Mouse (Mus musculus) intestine, embryonic 16.5 days (tissue): ENCODE measurements around the gene Pip4k2a. TPM values are rescaled to one million over a fixed set of nuclear protein-coding genes. Genes with fewer than 3 reads are reported as not detected.

Experiments
- ATAC-seq: fragments of 200-750 bp; cut with Nextera tagmentation; 2 replicates; pipeline ENCODE4 v1.8.0; 2017; ENCODE audit warnings: moderate TSS enrichment, moderate library complexity
- H3K27ac ChIP-seq: fragments of 300-500 bp; sonication (generic); 2 replicates; pipeline ENCODE4 v1.5.1; 2014; ENCODE audit warnings: mild to moderate bottlenecking, low read length
- H3K27me3 ChIP-seq: fragments of 300-500 bp; sonication (generic); replicated peaks from 2 replicates; pipeline ENCODE4 v1.6.1; 2014; ENCODE audit warnings: low read length, control low read depth, mixed read lengths; ENCODE audit not compliant: control insufficient read depth, insufficient read depth
- H3K36me3 ChIP-seq: fragments of 300-500 bp; sonication (generic); 2 replicates; pipeline ENCODE4 v1.6.1; 2014; ENCODE audit warnings: low read length, control low read depth; ENCODE audit not compliant: control insufficient read depth, insufficient read depth
- H3K4me1 ChIP-seq: fragments of 300-500 bp; sonication (generic); 2 replicates; pipeline ENCODE4 v1.6.1; 2014; ENCODE audit warnings: low read length, control low read depth, mixed read lengths; ENCODE audit not compliant: control insufficient read depth, insufficient read depth
- H3K4me2 ChIP-seq: fragments of 300-500 bp; sonication (generic); 2 replicates; pipeline ENCODE4 v1.6.1; 2014; ENCODE audit warnings: low read depth, low read length, control low read depth
- H3K4me3 ChIP-seq: fragments of 300-500 bp; sonication (generic); 2 replicates; pipeline ENCODE4 v1.5.1; 2014; ENCODE audit warnings: mild to moderate bottlenecking, low read length
- H3K9ac ChIP-seq: fragments of 300-500 bp; sonication (generic); 2 replicates; pipeline ENCODE4 v1.6.1; 2014; ENCODE audit warnings: low read depth, low read length
- H3K9me3 ChIP-seq: fragments of 300-500 bp; sonication (generic); 2 replicates; pipeline ENCODE4 v1.6.1; 2016; ENCODE audit warnings: low read length, control low read depth; ENCODE audit not compliant: control insufficient read depth
- WGBS: fragments of 180-500 bp; shearing (Covaris S2); extraction: QIAGEN DNeasy Blood & Tissue Kit; methylation state at CpG from one replicate; pipeline ENCODE4 v1.1.7; 2014; 5-methylcytosine and 5-hydroxymethylcytosine counted together
- polyA plus RNA-seq: library from polyadenylated mRNA; unstranded; fragments of >200 nt; fragmentation: Nextera tagmentation; extraction: Ambion mirVana; gene quantifications from 2 replicates; pipeline ENCODE4 v1.2.1, GENCODE M21; 2015

The Pip4k2a gene
- polyA plus RNA-seq, 1 experiment from 2014 or later = 7.6 TPM

- Histone ChIP-seq H3K4me3 (no peak overlapping the region), H3K27ac (no peak overlapping the region), H3K9me3 (no peaks in the 10 kb centered on the region), H3K36me3 (no peaks in the 10 kb centered on the region), H3K4me2 (no peak overlapping the region), H3K4me1 (no peaks in the 10 kb centered on the region), H3K9ac (no peak overlapping the region), H3K27me3 (no peaks in the 10 kb centered on the region)
- WGBS = 93% methylated on average over 5 of the region's 5 CpGs
- ATAC-seq = no peak
Measured at GRCm38 (mm10) chr2:18959558-18959957, 38.4 kb downstream of the Pip4k2a start.

- Histone ChIP-seq H3K36me3 (no peaks in the 10 kb centered on the region), H3K4me1 (no peaks in the 10 kb centered on the region), H3K9ac (no peak overlapping the region), H3K27ac (no peak overlapping the region), H3K27me3 (no peaks in the 10 kb centered on the region), H3K9me3 (no peaks in the 10 kb centered on the region), H3K4me3 (no peak overlapping the region), H3K4me2 (no peak overlapping the region)
- WGBS = 88% methylated on average over 6 of the region's 6 CpGs
- ATAC-seq = no peak
Measured at GRCm38 (mm10) chr2:18959008-18959407, 38.9 kb downstream of the Pip4k2a start.

- Histone ChIP-seq H3K36me3 (no peaks in the 10 kb centered on the region), H3K27me3 (no peaks in the 10 kb centered on the region), H3K27ac (no peak overlapping the region), H3K4me1 (no peaks in the 10 kb centered on the region), H3K9me3 (no peaks in the 10 kb centered on the region), H3K4me3 (no peak overlapping the region), H3K9ac (no peak overlapping the region), H3K4me2 (no peak overlapping the region)
- no peak for ATAC-seq
- 93% methylated on average over 5 of the region's 5 CpGs for WGBS
Measured at GRCm38 (mm10) chr2:18958501-18958900, 39.4 kb downstream of the Pip4k2a start.

GRCm38 (mm10) chr2:18958044-18958443 is 39.9 kb downstream of the Pip4k2a start:
- Histone ChIP-seq H3K9me3 (no peaks in the 10 kb centered on the region), H3K27me3 (no peaks in the 10 kb centered on the region), H3K36me3 (no peaks in the 10 kb centered on the region), H3K4me3 (no peak overlapping the region), H3K4me2 (no peak overlapping the region), H3K4me1 (0 out of 2 replicates have a peak, but pooled peaks cover 3% of the 10 kb centered on the region), H3K9ac (no peak overlapping the region), H3K27ac (no peak overlapping the region)
- WGBS = 87% methylated on average over 9 of the region's 9 CpGs
- ATAC-seq = no peak

GRCm38 (mm10) chr2:18957459-18957858 is 40.5 kb downstream of the Pip4k2a start:
- Histone ChIP-seq H3K4me2 (no peak overlapping the region), H3K27ac (no peak overlapping the region), H3K36me3 (no peaks in the 10 kb centered on the region), H3K9ac (no peak overlapping the region), H3K27me3 (no peaks in the 10 kb centered on the region), H3K9me3 (no peaks in the 10 kb centered on the region), H3K4me3 (no peak overlapping the region), H3K4me1 (peaks cover 6% of the 10 kb centered on the region; the same call in 1 of the 2 replicates)
- 92% methylated on average over 7 of the region's 7 CpGs for WGBS
- ATAC-seq = no peak

- no peaks in the 10 kb centered on the region for H3K27me3 ChIP-seq
- H3K27ac ChIP-seq = no peak overlapping the region
- H3K9ac ChIP-seq = no peak overlapping the region
- H3K4me3 ChIP-seq = no peak overlapping the region
- H3K9me3 ChIP-seq = no peaks in the 10 kb centered on the region
- H3K36me3 ChIP-seq = no peaks in the 10 kb centered on the region
- peaks cover 10% of the 10 kb centered on the region; the same call in 1 of the 2 replicates for H3K4me1 ChIP-seq
- ATAC-seq = no peak
- no peak overlapping the region for H3K4me2 ChIP-seq
- 74% methylated on average over 7 of the region's 7 CpGs for WGBS
Measured at GRCm38 (mm10) chr2:18956945-18957344, 41.0 kb downstream of the Pip4k2a start.

GRCm38 (mm10) chr2:18956424-18956823 is 41.5 kb downstream of the Pip4k2a start:
- Histone ChIP-seq H3K9ac (no peak overlapping the region), H3K4me3 (no peak overlapping the region), H3K27ac (no peak overlapping the region), H3K9me3 (no peaks in the 10 kb centered on the region), H3K4me2 (no peak overlapping the region), H3K27me3 (no peaks in the 10 kb centered on the region), H3K4me1 (peaks cover 10% of the 10 kb centered on the region; the same call in 1 of the 2 replicates), H3K36me3 (no peaks in the 10 kb centered on the region)
- 83% methylated on average over 3 of the region's 3 CpGs for WGBS
- no peak for ATAC-seq

- Histone ChIP-seq H3K4me2 (no peak overlapping the region), H3K4me1 (peaks cover 10% of the 10 kb centered on the region; the same call in 1 of the 2 replicates), H3K9me3 (no peaks in the 10 kb centered on the region), H3K36me3 (no peaks in the 10 kb centered on the region), H3K4me3 (no peak overlapping the region), H3K9ac (no peak overlapping the region), H3K27me3 (no peaks in the 10 kb centered on the region), H3K27ac (no peak overlapping the region)
- WGBS = 88% methylated on average over 13 of the region's 13 CpGs
- ATAC-seq = no peak
Measured at GRCm38 (mm10) chr2:18955671-18956070, 42.3 kb downstream of the Pip4k2a start.

- Histone ChIP-seq H3K9me3 (no peaks in the 10 kb centered on the region), H3K27ac (no peak overlapping the region), H3K4me1 (peaks cover 10% of the 10 kb centered on the region; the same call in 1 of the 2 replicates), H3K4me3 (no peak overlapping the region), H3K4me2 (no peak overlapping the region), H3K9ac (no peak overlapping the region), H3K27me3 (no peaks in the 10 kb centered on the region), H3K36me3 (no peaks in the 10 kb centered on the region)
- no peak for ATAC-seq
- 31% methylated on average over 4 of the region's 4 CpGs for WGBS
Measured at GRCm38 (mm10) chr2:18955022-18955421, 42.9 kb downstream of the Pip4k2a start.

GRCm38 (mm10) chr2:18954422-18954821 is 43.5 kb downstream of the Pip4k2a start:
- no peak for ATAC-seq
- H3K9me3 ChIP-seq = no peaks in the 10 kb centered on the region
- 82% methylated on average over 4 of the region's 4 CpGs for WGBS

More at GRCm38 (mm10) chr2:18954422-18954821, 43.5 kb downstream of the Pip4k2a start:
- Histone ChIP-seq H3K4me1 (peaks cover 10% of the 10 kb centered on the region; the same call in 1 of the 2 replicates), H3K27me3 (no peaks in the 10 kb centered on the region), H3K4me2 (no peak overlapping the region), H3K9ac (no peak overlapping the region), H3K36me3 (no peaks in the 10 kb centered on the region), H3K27ac (no peak overlapping the region), H3K4me3 (no peak overlapping the region)
